Mouse (Mus musculus): ENCODE measurements around the gene Klhl2. TPM values are rescaled to one million over a fixed set of nuclear protein-coding genes. Genes with fewer than 3 reads are reported as not detected.

Gene Klhl2
- polyA plus RNA-seq, 1 experiment from 2014 or later, result 20.2 TPM

- Histone ChIP-seq H3K27me3 (ENCODE audit: control insufficient read depth, insufficient read depth, low read length) (no peaks in the 10 kb centered on the region), H3K27ac (ENCODE audit: low read depth, low read length) (no peak overlapping the region), H3K36me3 (ENCODE audit: control insufficient read depth, insufficient read depth, low read length) (no peaks in the 10 kb centered on the region), H3K4me1 (ENCODE audit: control insufficient read depth, insufficient read depth, low read length) (no peaks in the 10 kb centered on the region; the same call in 1 of the 2 replicates), H3K9ac (ENCODE audit: low read length) (no peak overlapping the region), H3K9me3 (ENCODE audit: control insufficient read depth, low read length) (no peaks in the 10 kb centered on the region), H3K4me3 (ENCODE audit: low read depth, low read length) (no peak overlapping the region), H3K4me2 (ENCODE audit: low read depth) (no peak overlapping the region)
- ATAC-seq (ENCODE audit: insufficient read depth, low FRiP score, low TSS enrichment) (no peak), DNase-seq (ENCODE audit: low spot score) (no peak)
- 82% methylated on average over 8 of the region's 8 CpGs for WGBS
These were observed 23.4 kb downstream of the Klhl2 start for GRCm38 (mm10) chr8:64826461-64826860.

DNA sequence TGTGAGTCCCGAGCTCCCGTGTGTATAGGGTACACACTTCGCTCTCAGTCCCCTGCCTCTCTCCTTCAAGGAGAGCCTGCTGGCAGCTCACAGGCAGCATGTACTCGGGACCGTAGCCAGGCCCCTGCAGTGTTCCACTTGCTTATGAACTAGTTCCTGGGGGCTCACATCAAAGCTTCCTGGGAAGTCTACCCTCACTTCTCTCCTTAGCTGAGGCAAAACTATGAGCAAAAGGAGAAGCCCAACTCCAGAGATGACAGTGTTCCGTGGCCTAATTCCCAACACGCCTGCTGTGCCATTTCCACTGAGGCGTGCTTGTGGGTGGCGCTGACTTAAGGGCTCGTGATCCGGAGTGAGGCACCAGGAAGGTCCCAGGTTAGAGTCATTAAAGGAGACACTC, 25.9 kb downstream of the Klhl2 start:
- Histone ChIP-seq H3K4me2 (ENCODE audit: low read depth) (no peak overlapping the region), H3K27ac (ENCODE audit: low read depth, low read length) (no peak overlapping the region), H3K9ac (ENCODE audit: low read length) (no peak overlapping the region), H3K9me3 (ENCODE audit: control insufficient read depth, low read length) (no peaks in the 10 kb centered on the region), H3K36me3 (ENCODE audit: control insufficient read depth, insufficient read depth, low read length) (no peaks in the 10 kb centered on the region), H3K4me3 (ENCODE audit: low read depth, low read length) (no peak overlapping the region), H3K4me1 (ENCODE audit: control insufficient read depth, insufficient read depth, low read length) (no peaks in the 10 kb centered on the region), H3K27me3 (ENCODE audit: control insufficient read depth, insufficient read depth, low read length) (no peaks in the 10 kb centered on the region)
- ATAC-seq (ENCODE audit: insufficient read depth, low FRiP score, low TSS enrichment) (no peak), DNase-seq (ENCODE audit: low spot score) (no peak)
- WGBS, result 83% methylated on average over 11 of the region's 11 CpGs

DNA sequence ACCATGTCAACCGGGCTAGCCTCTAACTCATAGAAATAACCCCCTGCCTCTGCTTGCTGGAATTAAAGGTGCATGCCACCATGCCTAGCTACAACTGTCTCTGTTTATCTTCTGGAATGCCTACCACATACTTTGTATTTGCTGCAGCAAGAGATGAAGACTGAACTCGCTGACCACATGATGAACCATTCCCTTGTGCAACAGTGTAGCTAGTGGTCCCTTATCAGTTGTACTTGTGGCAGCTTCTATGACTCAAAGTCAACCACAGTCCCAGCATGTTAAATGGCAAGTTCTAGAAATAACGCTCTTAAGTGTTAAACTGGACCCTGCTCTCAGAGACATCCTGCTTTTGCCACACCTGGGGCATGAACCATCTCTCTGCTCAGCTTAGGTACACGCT, 28.9 kb downstream of the Klhl2 start:
- 92% methylated on average over 4 of the region's 4 CpGs for WGBS

DNA sequence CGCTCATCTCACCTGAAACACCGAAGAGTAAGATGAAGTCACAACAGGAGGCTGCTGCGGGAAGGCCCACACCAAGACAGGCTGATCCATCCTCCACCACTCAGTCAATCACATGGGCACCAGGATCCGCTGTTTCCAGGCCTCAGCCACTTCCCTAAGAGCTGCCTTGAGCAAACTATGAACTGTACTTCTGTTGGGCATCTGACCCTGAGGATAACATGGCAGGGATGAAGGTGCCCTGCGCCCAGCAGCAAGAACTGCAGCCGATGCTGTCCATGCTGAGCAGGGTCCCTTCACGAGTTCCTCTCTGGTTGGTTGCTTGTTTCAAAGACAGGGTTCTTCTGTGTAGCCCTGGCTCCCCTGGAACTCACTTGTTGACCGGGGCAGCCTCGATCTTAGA, 38.0 kb downstream of the Klhl2 start:
- Histone ChIP-seq H3K4me1 (ENCODE audit: control insufficient read depth, insufficient read depth, low read length) (no peaks in the 10 kb centered on the region), H3K9me3 (ENCODE audit: control insufficient read depth, low read length) (no peaks in the 10 kb centered on the region), H3K36me3 (ENCODE audit: control insufficient read depth, insufficient read depth, low read length) (0 out of 2 replicates have a peak, but pooled peaks cover 4% of the 10 kb centered on the region), H3K9ac (ENCODE audit: low read length) (no peak overlapping the region), H3K4me3 (ENCODE audit: low read depth, low read length) (no peak overlapping the region), H3K27me3 (ENCODE audit: control insufficient read depth, insufficient read depth, low read length) (no peaks in the 10 kb centered on the region), H3K4me2 (ENCODE audit: low read depth) (no peak overlapping the region), H3K27ac (ENCODE audit: low read depth, low read length) (no peak overlapping the region)
- no peak for ATAC-seq (ENCODE audit: insufficient read depth, low FRiP score, low TSS enrichment)
- 98% methylated on average over 9 of the region's 9 CpGs for WGBS
- no peak for DNase-seq (ENCODE audit: low spot score)

More for the DNA sequence above, 28.9 kb downstream of the Klhl2 start:
- DNase-seq (ENCODE audit: low spot score) (no peak), ATAC-seq (ENCODE audit: insufficient read depth, low FRiP score, low TSS enrichment) (no peak)
- Histone ChIP-seq H3K9ac (ENCODE audit: low read length) (no peak overlapping the region), H3K4me2 (ENCODE audit: low read depth) (no peak overlapping the region), H3K36me3 (ENCODE audit: control insufficient read depth, insufficient read depth, low read length) (no peaks in the 10 kb centered on the region), H3K4me3 (ENCODE audit: low read depth, low read length) (no peak overlapping the region), H3K9me3 (ENCODE audit: control insufficient read depth, low read length) (no peaks in the 10 kb centered on the region), H3K4me1 (ENCODE audit: control insufficient read depth, insufficient read depth, low read length) (no peaks in the 10 kb centered on the region), H3K27me3 (ENCODE audit: control insufficient read depth, insufficient read depth, low read length) (no peaks in the 10 kb centered on the region), H3K27ac (ENCODE audit: low read depth, low read length) (no peak overlapping the region)

GRCm38 (mm10) chr8:64811083-64811482, 38.7 kb downstream of the Klhl2 start:
- no peak overlapping the region for H3K4me3 ChIP-seq (ENCODE audit: low read depth, low read length)
- H3K27ac ChIP-seq (ENCODE audit: low read depth, low read length), result no peak overlapping the region
- no peak overlapping the region for H3K4me2 ChIP-seq (ENCODE audit: low read depth)
- H3K36me3 ChIP-seq (ENCODE audit: control insufficient read depth, insufficient read depth, low read length), result 0 out of 2 replicates have a peak, but pooled peaks cover 4% of the 10 kb centered on the region
- 88% methylated on average over 4 of the region's 4 CpGs for WGBS
- no peaks in the 10 kb centered on the region for H3K4me1 ChIP-seq (ENCODE audit: control insufficient read depth, insufficient read depth, low read length)
- ATAC-seq (ENCODE audit: insufficient read depth, low FRiP score, low TSS enrichment) (no peak), DNase-seq (ENCODE audit: low spot score) (no peak)
- H3K27me3 ChIP-seq (ENCODE audit: control insufficient read depth, insufficient read depth, low read length), result no peaks in the 10 kb centered on the region
- no peak overlapping the region for H3K9ac ChIP-seq (ENCODE audit: low read length)
- no peaks in the 10 kb centered on the region for H3K9me3 ChIP-seq (ENCODE audit: control insufficient read depth, low read length)

DNA sequence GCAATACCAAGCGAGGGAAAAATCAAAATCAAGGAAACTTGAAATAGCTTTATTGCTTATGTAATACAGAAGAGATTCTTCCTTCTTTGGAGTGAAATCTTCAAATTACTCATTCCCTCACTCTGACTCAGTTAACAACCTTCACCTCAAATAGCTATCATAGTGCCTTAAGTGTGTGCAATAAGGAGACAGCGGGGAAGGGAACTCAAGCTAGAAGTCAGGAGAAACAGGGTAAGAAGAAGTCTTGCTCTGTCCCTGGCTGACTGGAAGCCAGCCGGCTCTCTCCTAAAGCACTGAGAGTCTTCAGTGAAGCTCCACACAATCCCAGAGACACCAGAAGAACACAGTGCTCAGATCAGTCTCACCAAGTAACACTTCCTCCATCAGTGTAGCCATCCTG, 43.3 kb downstream of the Klhl2 start:
- Histone ChIP-seq H3K4me3 (ENCODE audit: low read depth, low read length) (no peak overlapping the region), H3K4me1 (ENCODE audit: control insufficient read depth, insufficient read depth, low read length) (no peaks in the 10 kb centered on the region), H3K27me3 (ENCODE audit: control insufficient read depth, insufficient read depth, low read length) (no peaks in the 10 kb centered on the region), H3K4me2 (ENCODE audit: low read depth) (no peak overlapping the region), H3K36me3 (ENCODE audit: control insufficient read depth, insufficient read depth, low read length) (0 out of 2 replicates have a peak, but pooled peaks cover under 1% of the 10 kb centered on the region), H3K9me3 (ENCODE audit: control insufficient read depth, low read length) (no peaks in the 10 kb centered on the region), H3K9ac (ENCODE audit: low read length) (no peak overlapping the region), H3K27ac (ENCODE audit: low read depth, low read length) (no peak overlapping the region)
- DNase-seq (ENCODE audit: low spot score) (no peak), ATAC-seq (ENCODE audit: insufficient read depth, low FRiP score, low TSS enrichment) (no peak)
- 90% methylated on average over 3 of the region's 3 CpGs for WGBS

DNA sequence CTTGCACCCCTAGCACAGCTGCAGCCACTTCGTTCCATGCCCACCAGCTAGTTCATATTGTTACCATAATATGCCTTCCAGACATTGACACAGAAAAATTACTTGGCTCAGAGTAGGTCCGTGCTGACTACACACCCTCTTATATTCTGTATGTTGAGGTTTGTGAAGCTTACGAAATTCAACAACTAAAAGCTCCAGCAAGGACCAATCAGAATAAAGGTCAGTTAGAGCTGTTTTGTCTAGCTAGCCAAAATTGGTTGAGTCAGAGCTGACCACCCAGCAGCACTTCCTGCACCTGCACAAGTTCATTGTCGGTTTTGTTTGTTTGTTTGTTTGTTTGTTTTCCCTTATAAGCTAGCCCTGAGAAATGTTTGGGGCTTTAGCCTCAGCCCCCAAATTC, 44.8 kb downstream of the Klhl2 start:
- no peaks in the 10 kb centered on the region for H3K36me3 ChIP-seq (ENCODE audit: control insufficient read depth, insufficient read depth, low read length)
- ATAC-seq (ENCODE audit: insufficient read depth, low FRiP score, low TSS enrichment) (no peak), DNase-seq (ENCODE audit: low spot score) (no peak)
- H3K9me3 ChIP-seq (ENCODE audit: control insufficient read depth, low read length), result no peaks in the 10 kb centered on the region
- no peaks in the 10 kb centered on the region for H3K4me1 ChIP-seq (ENCODE audit: control insufficient read depth, insufficient read depth, low read length)
- no peak overlapping the region for H3K4me2 ChIP-seq (ENCODE audit: low read depth)
- H3K9ac ChIP-seq (ENCODE audit: low read length), result no peak overlapping the region
- no peak overlapping the region for H3K4me3 ChIP-seq (ENCODE audit: low read depth, low read length)
- 85% methylated on average over 4 of the region's 4 CpGs for WGBS
- no peak overlapping the region for H3K27ac ChIP-seq (ENCODE audit: low read depth, low read length)
- H3K27me3 ChIP-seq (ENCODE audit: control insufficient read depth, insufficient read depth, low read length), result no peaks in the 10 kb centered on the region

GRCm38 (mm10) chr8:64799306-64799705, 50.5 kb downstream of the Klhl2 start:
- Histone ChIP-seq H3K27ac (ENCODE audit: low read depth, low read length) (no peak overlapping the region), H3K9me3 (ENCODE audit: control insufficient read depth, low read length) (no peaks in the 10 kb centered on the region), H3K27me3 (ENCODE audit: control insufficient read depth, insufficient read depth, low read length) (no peaks in the 10 kb centered on the region), H3K36me3 (ENCODE audit: control insufficient read depth, insufficient read depth, low read length) (no peaks in the 10 kb centered on the region), H3K4me1 (ENCODE audit: control insufficient read depth, insufficient read depth, low read length) (no peaks in the 10 kb centered on the region), H3K4me2 (ENCODE audit: low read depth) (no peak overlapping the region), H3K4me3 (ENCODE audit: low read depth, low read length) (no peak overlapping the region), H3K9ac (ENCODE audit: low read length) (no peak overlapping the region)
- WGBS, result 86% methylated on average over 8 of the region's 8 CpGs
- ATAC-seq (ENCODE audit: insufficient read depth, low FRiP score, low TSS enrichment) (no peak), DNase-seq (ENCODE audit: low spot score) (no peak)

GRCm38 (mm10) chr8:64798503-64798902, 51.3 kb downstream of the Klhl2 start:
- DNase-seq (ENCODE audit: low spot score) (no peak), ATAC-seq (ENCODE audit: insufficient read depth, low FRiP score, low TSS enrichment) (no peak)
- 89% methylated on average over 3 of the region's 3 CpGs for WGBS

More at GRCm38 (mm10) chr8:64798503-64798902, 51.3 kb downstream of the Klhl2 start:
- no peaks in the 10 kb centered on the region for H3K27me3 ChIP-seq (ENCODE audit: control insufficient read depth, insufficient read depth, low read length)
- H3K27ac ChIP-seq (ENCODE audit: low read depth, low read length), result no peak overlapping the region
- no peaks in the 10 kb centered on the region for H3K9me3 ChIP-seq (ENCODE audit: control insufficient read depth, low read length)
- no peaks in the 10 kb centered on the region for H3K36me3 ChIP-seq (ENCODE audit: control insufficient read depth, insufficient read depth, low read length)
- no peak overlapping the region for H3K4me2 ChIP-seq (ENCODE audit: low read depth)
- H3K4me1 ChIP-seq (ENCODE audit: control insufficient read depth, insufficient read depth, low read length), result no peaks in the 10 kb centered on the region
- no peak overlapping the region for H3K4me3 ChIP-seq (ENCODE audit: low read depth, low read length)
- no peak overlapping the region for H3K9ac ChIP-seq (ENCODE audit: low read length)

Measured in neural tube, embryonic 11.5 days (tissue).